Mouse (Mus musculus) MEL (cell line): ENCODE measurements around the gene Acss2.

Experiments used
- CTCF ChIP-seq, 3 experiments: IDR thresholded peaks in 2 of 3; conservative IDR thresholded peaks in 1 of 3; 2 replicates each; pipeline ENCODE4 v1.5.1; 2011 to 2012; ENCODE audit warnings: low read length in 3 of 3, low read depth in 2 of 3, mild to moderate bottlenecking in 2 of 3, improper control_type of control experiment in 1 of 3, inconsistent platforms in 1 of 3, mixed read lengths in 1 of 3, moderate library complexity in 1 of 3; ENCODE audit not compliant: control insufficient read depth in 1 of 3, insufficient read depth in 1 of 3, poor library complexity in 1 of 3, severe bottlenecking in 1 of 3
- ELF1 ChIP-seq: IDR thresholded peaks from 2 replicates; pipeline ENCODE4 v1.6.1; 2014; ENCODE audit warnings: low read depth, mild to moderate bottlenecking, inconsistent platforms, low read length, improper control_type of control experiment, moderate library complexity
- EP300 ChIP-seq, 2 experiments: IDR thresholded peaks; 2 replicates each; pipeline ENCODE4 v1.6.1; 2011; ENCODE audit warnings: improper control_type of control experiment in 2 of 2, low read length in 2 of 2, low read depth in 1 of 2, mild to moderate bottlenecking in 1 of 2
- ETS1 ChIP-seq: IDR thresholded peaks from 2 replicates; pipeline ENCODE4 v1.6.1; 2012; ENCODE audit warnings: low read depth, mild to moderate bottlenecking, inconsistent platforms, low read length, improper control_type of control experiment, moderate library complexity
- GABPA ChIP-seq: IDR thresholded peaks from 2 replicates; pipeline ENCODE4 v1.6.1; 2012; ENCODE audit warnings: low read depth, mild to moderate bottlenecking, inconsistent platforms, low read length, improper control_type of control experiment, moderate library complexity
- GATA1 ChIP-seq: IDR thresholded peaks from 2 replicates; pipeline ENCODE4 v1.6.1; 2011; ENCODE audit warnings: low read depth, low read length, improper control_type of control experiment
- MAX ChIP-seq: IDR thresholded peaks from 2 replicates; pipeline ENCODE4 v1.6.1; 2011; ENCODE audit warnings: low read length, improper control_type of control experiment
- NRF1 ChIP-seq: IDR thresholded peaks from 2 replicates; pipeline ENCODE4 v1.6.1; 2014; ENCODE audit warnings: low read depth, mild to moderate bottlenecking, inconsistent platforms, low read length, improper control_type of control experiment, moderate library complexity; ENCODE audit not compliant: poor library complexity, insufficient read depth, severe bottlenecking
- POLR2A ChIP-seq, 2 experiments: IDR thresholded peaks; 2 replicates each; pipeline ENCODE4 v1.6.1; 2011 to 2012; ENCODE audit warnings: low read length in 2 of 2, mild to moderate bottlenecking in 2 of 2, control low read depth in 1 of 2, improper control_type of control experiment in 1 of 2, low read depth in 1 of 2, moderate library complexity in 1 of 2; ENCODE audit not compliant: control insufficient read depth in 1 of 2, insufficient read depth in 1 of 2, poor library complexity in 1 of 2
- TBP ChIP-seq: IDR thresholded peaks from 2 replicates; pipeline ENCODE4 v1.8.0; 2011; ENCODE audit warnings: low read depth, low read length, improper control_type of control experiment
- UBTF ChIP-seq: IDR thresholded peaks from 2 replicates; pipeline ENCODE4 v1.6.1; 2012; ENCODE audit warnings: low read depth, mild to moderate bottlenecking, inconsistent platforms, low read length, improper control_type of control experiment, moderate library complexity, borderline replicate concordance; ENCODE audit not compliant: insufficient read depth
- USF1 ChIP-seq: IDR thresholded peaks from 2 replicates; pipeline ENCODE4 v1.6.1; 2014; ENCODE audit warnings: low read depth, mild to moderate bottlenecking, inconsistent platforms, low read length, improper control_type of control experiment, moderate library complexity
- ZKSCAN1 ChIP-seq: IDR thresholded peaks from 2 replicates; pipeline ENCODE4 v1.6.1; 2012; ENCODE audit warnings: low read depth, mild to moderate bottlenecking, inconsistent platforms, low read length, improper control_type of control experiment, moderate library complexity
- ZMIZ1 ChIP-seq: IDR thresholded peaks from 2 replicates; pipeline ENCODE4 v1.6.1; 2012; ENCODE audit warnings: low read depth, mild to moderate bottlenecking, inconsistent platforms, low read length, improper control_type of control experiment, moderate library complexity

GRCm38 (mm10) chr2:155611834-155612550 is 94.2 kb downstream of the Acss2 start:
- TF ChIP-seq CTCF (IDR thresholded peaks at IDR 0.05 in 2 of 3, conservative IDR thresholded peaks at IDR 0.05 in 1 of 3; ENCODE audit: control insufficient read depth in 1 of 3, insufficient read depth in 1 of 3, low read depth in 2 of 3, low read length in 3 of 3, poor library complexity in 1 of 3, severe bottlenecking in 1 of 3) (no peak), ETS1 (no peak), POLR2A (IDR thresholded peaks at IDR 0.05; ENCODE audit: control insufficient read depth in 1 of 2, insufficient read depth in 1 of 2, low read depth in 1 of 2, low read length in 2 of 2, poor library complexity in 1 of 2) (no peak), EP300 (IDR thresholded peaks at IDR 0.05; ENCODE audit: low read depth in 1 of 2, low read length in 2 of 2) (no peak), USF1 (no peak), GABPA (no peak), UBTF (no peak), GATA1 (no peak), ZKSCAN1 (no peak), MAX (no peak), TBP (no peak), ELF1 (no peak), NRF1 (no peak), ZMIZ1 (no peak)
